Mouse (Mus musculus) gastrocnemius, postnatal 4 days (tissue): ENCODE measurements around the gene Anapc11. TPM values are rescaled to one million over a fixed set of nuclear protein-coding genes. Genes with fewer than 3 reads are reported as not detected.
"Not testable (repeated sequence)": the region's sequence is repeated elsewhere in the genome, so short reads cannot be mapped to it uniquely, and the experiment has no call there.

Source experiments
- DNase-seq, 2 experiments: peaks; one replicate each; pipeline ENCODE4 v3.0.0; 2021 to 2022; ENCODE audit warnings: low spot score in 2 of 2, mixed read lengths in 2 of 2
- total RNA-seq, 2 experiments: library from RNA; stranded (reverse); gene quantifications; 2 replicates each; pipeline ENCODE4 v1.2.3; 2021

Anapc11 gene
- total RNA-seq, 2 experiments from 2014 or later, result 72.5 to 86.2 TPM

- no peak for DNase-seq
Measured at GRCm38 (mm10) chr11:120573585-120574277, 24.5 kb upstream of the Anapc11 start.

GRCm38 (mm10) chr11:120574278-120574600 is 24.0 kb upstream of the Anapc11 start:
- no peak for DNase-seq

GRCm38 (mm10) chr11:120575046-120575445 is 23.2 kb upstream of the Anapc11 start:
- DNase-seq, result no peak

- DNase-seq, result no peak
Measured at GRCm38 (mm10) chr11:120575940-120576339, 22.3 kb upstream of the Anapc11 start.

GRCm38 (mm10) chr11:120576365-120576981 is 21.7 kb upstream of the Anapc11 start:
- DNase-seq, result no peak

- peak in 1 of 2 experiments; percentile 31 for DNase-seq
Measured at GRCm38 (mm10) chr11:120577211-120578023, 20.8 kb upstream of the Anapc11 start.

GRCm38 (mm10) chr11:120578024-120578693 is 20.1 kb upstream of the Anapc11 start:
- DNase-seq, result no peak

GRCm38 (mm10) chr11:120578694-120579243 is 19.5 kb upstream of the Anapc11 start:
- DNase-seq, result no peak

GRCm38 (mm10) chr11:120579316-120580107 is 18.7 kb upstream of the Anapc11 start:
- peak; percentile 56 to 74 for DNase-seq

GRCm38 (mm10) chr11:120580190-120580589 is 18.0 kb upstream of the Anapc11 start:
- no peak for DNase-seq

GRCm38 (mm10) chr11:120580871-120581331 is 17.3 kb upstream of the Anapc11 start:
- peak in 1 of 2 experiments; percentile 55 for DNase-seq

- peak; percentile 89 to 91 for DNase-seq
Measured at GRCm38 (mm10) chr11:120581490-120582267, 16.5 kb upstream of the Anapc11 start, which contains the start of gene Arhgdia. TSS of gene Arhgdia (minus strand) at chr11:120581624.

GRCm38 (mm10) chr11:120582268-120582981 is 15.8 kb upstream of the Anapc11 start:
- no peak for DNase-seq

GRCm38 (mm10) chr11:120582982-120583293 is 15.3 kb upstream of the Anapc11 start:
- not testable (repeated sequence) for DNase-seq

GRCm38 (mm10) chr11:120583937-120584336 is 14.3 kb upstream of the Anapc11 start:
- DNase-seq, result no peak

- DNase-seq, result no peak
Measured at GRCm38 (mm10) chr11:120588531-120588930, 9.7 kb upstream of the Anapc11 start.

- no peak for DNase-seq
Measured at GRCm38 (mm10) chr11:120597240-120598235, 683 bp upstream of the Anapc11 start.
